Mouse (Mus musculus): Measurements from ENCODE around the gene Eif4a2.

Gene Eif4a2

DNA sequence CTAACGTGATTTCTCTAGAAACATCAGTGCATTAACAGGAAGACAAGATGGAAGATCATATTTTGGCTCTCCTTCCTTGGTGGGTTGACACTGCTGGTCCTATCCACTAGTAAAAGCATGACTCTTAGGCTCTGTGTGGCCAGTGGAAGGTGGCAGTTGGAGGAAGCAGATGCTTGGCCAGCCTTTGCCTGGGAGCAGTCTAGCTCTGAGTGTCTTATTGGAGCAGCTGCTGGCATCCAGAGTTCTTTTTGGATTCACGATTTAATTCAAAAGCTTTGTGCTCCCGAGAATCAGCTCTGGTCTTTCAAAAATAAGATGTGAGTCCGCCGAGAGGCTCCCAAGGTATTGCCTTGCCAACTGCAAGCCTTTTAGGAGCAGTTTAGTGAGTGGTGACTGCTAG lies 38.0 kb downstream of the Eif4a2 start:
- DNase-seq, result no peak

GRCm38 (mm10) chr16:23146280-23146679 lies 39.0 kb downstream of the Eif4a2 start, which contains the start of gene Adipoq:
TSS of gene Adipoq (plus strand) at chr16:23146536.
- DNase-seq, result no peak

DNA sequence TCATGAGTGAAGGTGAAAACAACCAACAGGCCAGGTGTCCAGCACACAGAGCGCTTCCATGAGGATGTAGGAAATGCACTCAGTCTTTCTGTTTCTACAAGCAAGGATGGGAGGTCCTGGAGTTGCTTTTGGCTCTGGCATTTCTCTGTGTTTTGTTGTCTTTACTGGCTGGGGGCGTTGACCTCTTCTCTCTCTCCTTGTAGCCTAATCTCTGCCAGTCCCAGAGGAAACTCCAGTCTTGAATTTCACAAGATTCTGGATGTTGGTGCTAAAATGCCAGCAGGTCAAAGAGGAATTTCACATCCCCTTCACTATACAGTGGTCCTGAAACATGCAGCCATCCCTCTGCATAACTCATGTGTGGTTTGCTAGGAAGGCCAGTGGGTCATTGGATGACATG lies 41.7 kb downstream of the Eif4a2 start:
- DNase-seq, result no peak

DNA sequence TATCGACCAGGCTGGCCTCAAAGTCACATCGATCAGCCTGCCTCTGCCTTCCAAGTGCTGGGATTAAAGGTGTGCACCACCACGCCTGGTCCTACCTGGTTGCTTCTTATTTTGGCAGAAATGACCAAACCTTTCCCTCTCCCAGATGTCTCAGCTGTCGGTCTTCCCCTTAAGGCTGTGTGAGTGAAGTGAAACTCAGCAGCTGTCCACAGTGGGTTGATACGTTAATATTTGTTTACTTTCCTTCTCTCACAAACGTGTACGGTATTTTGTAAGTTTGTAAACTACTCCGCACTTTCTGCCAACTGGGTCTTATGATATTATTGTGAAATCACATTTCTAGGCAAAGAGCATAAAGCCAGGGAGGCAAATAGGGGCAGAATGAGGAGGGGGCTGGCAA lies 42.2 kb downstream of the Eif4a2 start:
- no peak for DNase-seq

DNA sequence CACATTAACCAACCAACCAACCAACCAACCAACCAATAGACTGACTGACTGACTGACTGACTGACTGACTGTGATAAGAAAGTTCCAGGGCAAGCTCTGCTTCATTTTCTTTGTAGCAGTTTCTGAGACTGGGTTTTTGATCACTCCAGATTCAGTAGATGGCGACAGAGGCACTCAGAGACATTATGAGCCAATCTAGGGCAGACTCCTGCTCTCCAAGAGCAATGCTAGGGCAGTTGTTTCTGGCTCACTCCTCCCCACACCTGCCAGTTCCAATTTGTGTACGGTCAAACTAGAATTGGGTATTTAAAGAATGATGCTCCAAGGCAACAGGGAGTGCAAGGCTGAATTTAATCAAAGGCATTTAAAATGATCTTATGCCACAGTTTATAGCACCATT lies 44.2 kb downstream of the Eif4a2 start:
- DNase-seq, result peak; percentile 32

DNA sequence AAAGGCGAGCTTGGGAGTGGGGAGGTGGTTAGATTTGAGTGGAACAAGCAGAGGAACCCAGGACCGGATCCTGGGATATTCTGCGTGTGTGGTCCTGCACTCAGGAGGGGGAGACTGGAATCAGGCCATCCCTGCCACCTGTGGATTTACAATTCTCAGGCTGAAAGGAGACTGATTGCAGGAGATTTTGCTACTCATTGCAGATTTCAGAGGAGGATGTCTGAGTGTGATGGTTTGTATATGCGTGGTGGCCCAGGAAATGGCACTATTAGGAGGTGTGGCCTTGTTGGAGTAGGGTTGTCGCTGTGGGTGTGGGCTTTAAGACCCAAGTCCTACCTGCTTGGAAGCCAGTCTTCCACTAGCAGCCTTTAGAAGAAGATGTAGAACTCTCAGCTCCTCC lies 47.0 kb downstream of the Eif4a2 start:
- no peak for DNase-seq

GRCm38 (mm10) chr16:23157013-23157412 lies 49.8 kb downstream of the Eif4a2 start:
- DNase-seq, result no peak

- no peak for DNase-seq
These were observed 51.0 kb downstream of the Eif4a2 start for GRCm38 (mm10) chr16:23158292-23158691.

- no peak for DNase-seq
These were observed 51.7 kb downstream of the Eif4a2 start for GRCm38 (mm10) chr16:23158957-23159356.

DNA sequence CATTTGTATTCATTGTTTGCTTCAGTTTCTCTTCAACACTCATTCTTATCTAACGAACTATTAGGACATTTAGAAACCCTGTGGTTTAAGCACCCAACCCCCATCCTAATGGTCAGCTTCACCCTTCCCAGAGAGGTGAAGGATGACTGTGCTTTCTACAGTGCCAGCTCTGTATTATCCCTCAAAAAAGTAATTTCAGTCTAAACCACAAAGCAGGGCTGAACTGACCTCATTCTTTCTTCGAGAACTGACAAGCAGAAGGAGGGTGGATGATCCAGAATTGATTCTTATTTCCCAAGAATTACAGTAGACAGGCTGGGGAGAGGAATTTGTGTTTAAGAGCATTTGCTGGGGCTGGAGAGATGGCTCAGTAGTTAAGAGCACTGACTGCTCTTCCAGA lies 52.5 kb downstream of the Eif4a2 start:
- DNase-seq, result no peak

- no peak for DNase-seq
These were observed 54.9 kb downstream of the Eif4a2 start for GRCm38 (mm10) chr16:23162116-23162515.

All from right cerebral cortex, adult 18-20 months (tissue).